Mouse (Mus musculus) midbrain, embryonic 14.5 days (tissue): ENCODE data around the gene Fli1. TPM values are rescaled to one million over a fixed set of nuclear protein-coding genes. Genes with fewer than 3 reads are reported as not detected.

ENCODE experiments used
- ATAC-seq: fragments of 200-750 bp; cut with Nextera tagmentation; 2 replicates; pipeline ENCODE4 v1.8.0; 2017; ENCODE audit warnings: moderate number of reproducible peaks, moderate library complexity; ENCODE audit not compliant: low FRiP score, low TSS enrichment
- DNase-seq: peaks from one replicate; pipeline ENCODE4 v3.0.0-alpha.2; 2015
- H3K27ac ChIP-seq: fragments of 300-500 bp; sonication (generic); replicated peaks from 2 replicates; pipeline ENCODE4 v1.5.1; 2014; ENCODE audit warnings: mild to moderate bottlenecking, low read depth, low read length, moderate library complexity
- H3K27me3 ChIP-seq: fragments of 300-500 bp; sonication (generic); 2 replicates; pipeline ENCODE4 v1.6.1; 2014; ENCODE audit warnings: low read length, control low read depth, mixed read lengths; ENCODE audit not compliant: control insufficient read depth, insufficient read depth
- H3K36me3 ChIP-seq: fragments of 300-500 bp; sonication (generic); 2 replicates; pipeline ENCODE4 v1.6.1; 2014; ENCODE audit warnings: low read length, control low read depth; ENCODE audit not compliant: control insufficient read depth, insufficient read depth
- H3K4me1 ChIP-seq: fragments of 300-500 bp; sonication (generic); 2 replicates; pipeline ENCODE4 v1.6.1; 2014; ENCODE audit warnings: mild to moderate bottlenecking, antibody characterized with exemption, low read length, control low read depth; ENCODE audit not compliant: control insufficient read depth, insufficient read depth
- H3K4me2 ChIP-seq: fragments of 300-500 bp; sonication (generic); 2 replicates; pipeline ENCODE4 v1.6.1; 2014; ENCODE audit warnings: mild to moderate bottlenecking, low read length, moderate library complexity
- H3K4me3 ChIP-seq: fragments of 300-500 bp; sonication (generic); replicated peaks from 2 replicates; pipeline ENCODE4 v1.5.1; 2014; ENCODE audit warnings: low read depth, low read length
- H3K9ac ChIP-seq: fragments of 300-500 bp; sonication (generic); replicated peaks from 2 replicates; pipeline ENCODE4 v1.6.1; 2014; ENCODE audit warnings: mild to moderate bottlenecking, low read length, moderate library complexity
- H3K9me3 ChIP-seq: fragments of 300-500 bp; sonication (generic); 2 replicates; pipeline ENCODE4 v1.6.1; 2016; ENCODE audit warnings: low read length, control low read depth, mixed read lengths; ENCODE audit not compliant: control insufficient read depth
- WGBS: fragments of 180-500 bp; shearing (Covaris S2); extraction: QIAGEN DNeasy Blood & Tissue Kit; methylation state at CpG from one replicate; pipeline ENCODE4 v1.1.7; 2014; 5-methylcytosine and 5-hydroxymethylcytosine counted together
- polyA plus RNA-seq: library from polyadenylated mRNA; unstranded; fragments of >200 nt; fragmentation: Nextera tagmentation; extraction: Ambion mirVana; gene quantifications from 2 replicates; pipeline ENCODE4 v1.2.1, GENCODE M21; 2014

The Fli1 gene
- polyA plus RNA-seq, 1 experiment from 2014 or later, result 7.9 TPM

DNA sequence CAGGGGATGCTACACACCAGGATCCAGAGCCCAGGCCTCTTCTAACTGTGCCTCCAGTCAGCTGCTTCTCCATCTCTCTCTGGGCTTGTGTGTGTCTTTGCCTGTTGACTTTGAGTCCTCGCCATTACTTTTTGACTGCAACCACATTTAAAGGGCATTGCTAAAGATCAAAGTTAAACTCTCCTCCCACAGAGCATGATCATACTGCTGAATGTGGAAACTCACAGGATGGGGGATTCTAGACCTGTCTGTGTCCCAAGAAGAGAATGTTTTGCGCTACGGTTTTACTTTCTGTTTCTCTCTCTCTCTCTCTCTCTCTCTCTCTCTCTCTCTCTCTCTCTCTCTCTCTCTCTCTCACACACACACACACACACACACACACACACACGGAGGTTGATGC, 55.3 kb downstream of the Fli1 start:
- WGBS, result 85% methylated on average over 4 of the region's 4 CpGs
- Histone ChIP-seq H3K9ac (no peak overlapping the region), H3K9me3 (no peaks in the 10 kb centered on the region), H3K4me2 (no peak overlapping the region), H3K27me3 (no peaks in the 10 kb centered on the region), H3K36me3 (no peaks in the 10 kb centered on the region), H3K4me3 (no peak overlapping the region), H3K27ac (no peak overlapping the region), H3K4me1 (0 out of 2 replicates have a peak, but pooled peaks cover 2% of the 10 kb centered on the region)
- ATAC-seq (no peak), DNase-seq (no peak)

DNA sequence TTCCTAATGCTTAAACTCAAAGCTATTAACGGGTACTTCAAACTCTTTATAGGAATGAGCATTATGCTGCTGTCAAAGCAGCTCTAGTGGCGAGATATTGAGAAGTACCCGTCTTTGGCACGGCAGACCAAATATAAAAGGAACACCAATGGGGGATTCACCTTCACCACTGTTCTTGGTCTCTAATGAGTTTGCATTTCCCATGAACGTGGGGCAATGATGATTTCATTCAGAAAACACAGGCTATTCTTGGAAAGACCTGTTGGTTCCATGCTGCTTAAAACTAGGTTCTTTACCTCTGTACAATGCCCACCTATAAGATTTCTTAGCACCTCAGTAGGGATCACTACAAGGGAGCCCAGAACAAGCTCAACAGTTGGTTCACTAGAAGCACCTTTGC, 62.2 kb downstream of the Fli1 start:
- DNase-seq (no peak), ATAC-seq (no peak)
- no peak overlapping the region for H3K27ac ChIP-seq
- H3K27me3 ChIP-seq, result no peaks in the 10 kb centered on the region
- WGBS, result 85% methylated on average over 5 of the region's 5 CpGs
- no peak overlapping the region for H3K4me2 ChIP-seq
- H3K4me1 ChIP-seq, result peaks cover 11% of the 10 kb centered on the region
- H3K4me3 ChIP-seq, result no peak overlapping the region
- no peaks in the 10 kb centered on the region for H3K36me3 ChIP-seq
- H3K9ac ChIP-seq, result no peak overlapping the region
- H3K9me3 ChIP-seq, result no peaks in the 10 kb centered on the region

DNA sequence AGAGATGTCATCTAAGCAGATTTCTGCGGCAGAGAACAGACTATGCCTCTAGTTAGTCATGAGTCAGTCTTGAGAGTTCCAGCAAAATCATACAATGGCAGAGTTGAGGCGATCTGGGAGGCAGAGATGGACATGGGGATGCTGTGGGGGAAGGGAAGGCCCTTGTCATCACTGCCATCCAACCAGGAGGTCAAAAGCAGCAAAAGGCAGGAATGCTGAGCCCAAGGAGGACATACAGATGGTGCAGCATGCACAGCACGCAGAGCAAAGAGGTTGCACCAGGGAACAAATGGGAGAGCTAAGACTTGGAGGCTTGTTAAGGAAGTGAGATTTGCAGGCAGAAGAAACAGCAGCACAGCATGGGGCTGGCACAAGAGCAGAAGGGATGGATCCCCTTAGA, 63.9 kb downstream of the Fli1 start:
- DNase-seq (no peak), ATAC-seq (no peak)
- 67% methylated on average over 3 of the region's 3 CpGs for WGBS
- no peak overlapping the region for H3K27ac ChIP-seq
- no peaks in the 10 kb centered on the region for H3K27me3 ChIP-seq
- peaks cover 11% of the 10 kb centered on the region for H3K4me1 ChIP-seq
- no peak overlapping the region for H3K4me3 ChIP-seq
- H3K36me3 ChIP-seq, result no peaks in the 10 kb centered on the region
- H3K9me3 ChIP-seq, result no peaks in the 10 kb centered on the region
- H3K9ac ChIP-seq, result no peak overlapping the region
- no peak overlapping the region for H3K4me2 ChIP-seq

DNA sequence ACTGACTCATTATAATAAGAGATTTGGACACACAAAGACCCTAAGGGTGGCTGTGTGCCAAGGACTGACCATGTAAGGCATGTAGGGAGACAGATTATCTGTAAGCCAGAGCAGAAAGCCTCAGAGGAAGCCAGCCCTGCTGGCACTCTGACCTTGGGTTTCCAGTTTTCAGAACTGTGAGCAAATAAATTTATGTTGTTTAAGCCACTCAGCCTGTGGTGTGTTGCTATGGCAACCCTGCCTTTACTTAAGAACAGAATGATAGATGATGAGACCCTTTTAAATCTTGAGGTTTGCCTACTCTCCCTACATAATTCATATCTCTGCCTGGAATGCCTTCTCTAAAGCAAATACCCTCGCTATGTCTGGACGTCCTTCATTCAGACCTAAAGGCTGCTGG, 64.6 kb downstream of the Fli1 start:
- no peak overlapping the region for H3K4me3 ChIP-seq
- no peak overlapping the region for H3K9ac ChIP-seq
- DNase-seq (peak; percentile 52), ATAC-seq (no peak)
- H3K27ac ChIP-seq, result no peak overlapping the region
- no peak overlapping the region for H3K4me2 ChIP-seq
- no peaks in the 10 kb centered on the region for H3K9me3 ChIP-seq
- peaks cover 11% of the 10 kb centered on the region for H3K4me1 ChIP-seq
- H3K36me3 ChIP-seq, result no peaks in the 10 kb centered on the region
- WGBS, result 50% methylated on average over 2 of the region's 2 CpGs
- H3K27me3 ChIP-seq, result no peaks in the 10 kb centered on the region

DNA sequence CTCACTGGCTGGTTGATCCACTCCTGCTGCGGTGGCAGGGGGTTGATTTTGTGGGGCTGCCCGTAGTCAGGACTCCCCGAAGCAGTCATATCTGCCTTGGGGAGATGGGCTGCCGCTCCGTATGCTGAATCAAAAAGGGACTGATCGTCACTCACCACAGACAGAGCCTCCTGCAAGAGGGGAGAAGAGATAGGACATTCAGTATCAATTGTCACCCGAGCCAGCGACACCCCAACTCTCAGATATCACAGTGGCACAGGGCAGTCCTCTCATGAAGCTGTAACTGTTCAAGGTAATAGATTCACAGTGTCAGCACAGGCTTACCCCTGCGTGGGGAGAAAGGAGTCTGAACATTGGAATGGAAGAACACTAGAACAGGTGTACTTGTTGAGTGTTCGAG, 66.1 kb downstream of the Fli1 start:
- 90% methylated on average over 10 of the region's 10 CpGs for WGBS
- H3K4me3 ChIP-seq, result no peak overlapping the region
- no peak for DNase-seq

DNA sequence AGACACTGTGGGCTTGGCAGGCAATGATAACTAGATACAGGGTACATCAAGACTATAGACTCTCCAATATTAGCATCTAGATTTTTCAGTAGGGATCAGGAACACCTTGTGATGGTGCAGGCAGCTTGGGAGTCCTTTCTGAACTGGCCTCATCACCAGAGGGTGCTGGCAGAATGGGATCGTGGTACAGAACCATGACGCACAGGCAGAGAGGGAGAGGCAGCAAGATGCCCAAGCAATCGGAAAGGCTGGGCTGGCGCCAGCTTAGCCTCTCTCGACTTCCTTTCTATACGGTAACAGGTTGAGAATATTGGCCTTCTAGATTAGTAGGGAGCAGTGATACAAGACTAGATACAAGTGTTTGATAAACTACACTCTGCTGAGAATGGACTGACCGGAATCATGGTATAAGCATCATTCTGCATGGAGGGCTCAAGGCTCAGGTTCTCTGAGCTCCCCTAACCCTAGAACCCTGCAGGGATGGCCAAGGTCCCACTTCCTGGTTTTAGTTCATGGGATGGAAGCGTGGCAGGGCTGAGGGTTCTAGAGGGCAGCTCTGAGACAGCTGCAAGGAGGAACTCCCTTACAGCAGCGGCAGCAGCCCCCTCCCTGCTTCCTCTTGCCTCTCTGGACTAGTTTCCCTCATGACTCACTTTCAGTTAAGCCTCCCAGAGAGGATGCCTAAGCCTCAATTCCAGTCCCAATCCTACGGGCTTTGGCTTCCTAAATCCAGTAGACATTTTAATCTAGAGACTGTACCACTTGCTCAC, 67.9 kb downstream of the Fli1 start:
- no peak overlapping the region for H3K27ac ChIP-seq
- H3K4me2 ChIP-seq, result no peak overlapping the region
- no peak overlapping the region for H3K9ac ChIP-seq
- ATAC-seq (no peak), DNase-seq (no peak)
- 88% methylated on average over 10 of the region's 10 CpGs for WGBS
- no peak overlapping the region for H3K4me3 ChIP-seq
- no peaks in the 10 kb centered on the region for H3K36me3 ChIP-seq
- H3K9me3 ChIP-seq, result no peaks in the 10 kb centered on the region
- no peaks in the 10 kb centered on the region for H3K27me3 ChIP-seq
- H3K4me1 ChIP-seq, result peaks cover 11% of the 10 kb centered on the region

More for the DNA sequence above, 66.1 kb downstream of the Fli1 start:
- Histone ChIP-seq H3K4me1 (peaks cover 11% of the 10 kb centered on the region), H3K36me3 (no peaks in the 10 kb centered on the region), H3K27ac (no peak overlapping the region), H3K9me3 (no peaks in the 10 kb centered on the region), H3K9ac (no peak overlapping the region), H3K4me2 (no peak overlapping the region), H3K27me3 (no peaks in the 10 kb centered on the region)
- ATAC-seq, result no peak

DNA sequence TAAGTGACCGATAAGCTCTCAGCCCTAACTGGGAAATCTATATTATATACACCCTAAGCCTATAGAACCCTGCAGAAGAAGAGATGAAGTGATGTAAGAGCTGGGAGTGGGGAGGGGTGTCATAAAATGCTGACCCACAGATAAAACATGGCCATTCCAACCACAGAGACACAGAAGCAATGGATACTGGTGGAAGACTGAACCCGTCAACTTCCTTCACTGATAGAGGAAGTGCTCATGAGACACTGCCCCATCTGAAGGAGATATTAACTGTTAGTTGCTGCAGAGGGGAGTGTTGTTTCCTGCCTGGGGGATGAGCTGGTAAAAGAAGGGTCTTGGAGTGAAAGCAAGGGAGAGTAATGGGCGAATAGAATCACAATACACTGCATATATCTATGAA, 70.3 kb downstream of the Fli1 start:
- Histone ChIP-seq H3K36me3 (no peaks in the 10 kb centered on the region), H3K4me3 (no peak overlapping the region), H3K9ac (no peak overlapping the region), H3K9me3 (no peaks in the 10 kb centered on the region), H3K4me2 (no peak overlapping the region), H3K27ac (no peak overlapping the region), H3K4me1 (0 out of 2 replicates have a peak, but pooled peaks cover 3% of the 10 kb centered on the region), H3K27me3 (no peaks in the 10 kb centered on the region)
- WGBS, result 93% methylated on average over 3 of the region's 3 CpGs
- DNase-seq (no peak), ATAC-seq (no peak)

DNA sequence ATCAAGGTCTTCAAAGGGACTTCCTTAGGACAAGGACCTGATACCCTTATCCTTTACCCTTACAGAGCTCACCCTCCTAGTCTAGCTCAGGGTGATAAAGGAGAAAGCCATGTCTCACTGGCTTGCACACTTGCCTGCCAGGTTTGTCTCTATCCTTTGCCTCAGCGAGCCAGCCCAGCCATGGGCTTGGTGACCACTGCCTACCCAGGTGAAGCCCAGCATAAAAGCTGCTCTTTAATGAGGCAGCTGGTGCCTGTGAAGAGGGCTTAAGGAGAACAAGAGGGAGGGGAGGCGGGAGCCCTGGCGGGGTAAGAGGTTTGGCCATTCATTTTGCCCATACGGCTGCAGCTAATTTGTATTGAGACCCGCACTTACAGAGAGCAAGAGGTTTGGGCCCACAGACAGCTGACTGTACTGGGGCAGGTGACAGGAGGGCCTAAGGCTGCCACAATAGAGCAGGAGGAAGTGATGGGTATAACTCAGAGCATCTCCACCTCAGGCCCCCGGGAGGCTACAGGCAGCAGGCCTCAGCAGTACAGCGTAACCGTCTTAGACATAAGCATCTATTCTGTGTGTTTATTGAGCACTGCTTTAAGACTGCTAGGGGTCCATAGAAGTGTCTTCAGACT, 73.4 kb downstream of the Fli1 start:
- Histone ChIP-seq H3K27me3 (no peaks in the 10 kb centered on the region), H3K4me1 (0 out of 2 replicates have a peak, but pooled peaks cover 3% of the 10 kb centered on the region), H3K36me3 (no peaks in the 10 kb centered on the region), H3K27ac (no peak overlapping the region), H3K4me3 (no peak overlapping the region), H3K9me3 (no peaks in the 10 kb centered on the region), H3K9ac (no peak overlapping the region), H3K4me2 (no peak overlapping the region)
- WGBS, result 58% methylated on average over 8 of the region's 8 CpGs
- ATAC-seq (no peak), DNase-seq (no peak)

DNA sequence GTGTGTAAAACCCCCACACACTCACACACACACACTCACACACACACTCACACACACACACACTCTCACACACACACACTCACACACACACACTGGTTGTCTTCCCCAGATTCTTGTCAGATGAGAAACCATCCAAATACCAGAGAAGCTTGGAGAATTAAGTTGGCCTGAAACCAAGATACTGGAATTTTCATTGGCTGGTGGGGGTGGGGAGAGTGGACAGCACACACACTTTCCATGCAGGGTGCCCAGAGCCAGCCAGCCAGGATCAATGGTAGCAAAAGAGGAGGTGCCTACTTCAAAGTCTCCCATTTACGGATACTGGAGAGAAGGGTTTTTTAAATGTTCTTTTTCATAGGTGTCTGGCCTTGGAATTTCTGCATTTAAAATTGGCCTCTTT, 74.3 kb downstream of the Fli1 start:
- Histone ChIP-seq H3K4me3 (no peak overlapping the region), H3K4me2 (no peak overlapping the region), H3K36me3 (no peaks in the 10 kb centered on the region), H3K4me1 (0 out of 2 replicates have a peak, but pooled peaks cover 3% of the 10 kb centered on the region), H3K9me3 (no peaks in the 10 kb centered on the region), H3K27ac (no peak overlapping the region), H3K27me3 (no peaks in the 10 kb centered on the region), H3K9ac (no peak overlapping the region)
- DNase-seq (no peak), ATAC-seq (no peak)
- WGBS, result 76% methylated on average over 1 of the region's 1 CpGs
